Mouse (Mus musculus) liver, embryonic 15.5 days (tissue): Measurements from ENCODE around the gene Sec24a. TPM values are rescaled to one million over a fixed set of nuclear protein-coding genes. Genes with fewer than 3 reads are reported as not detected.
"Not testable (repeated sequence)": the region's sequence is repeated elsewhere in the genome, so short reads cannot be mapped to it uniquely, and the experiment has no call there.

Experiments
- ATAC-seq: fragments of 200-750 bp; cut with Nextera tagmentation; 2 replicates; pipeline ENCODE4 v1.8.0; 2017; ENCODE audit warnings: moderate number of reproducible peaks, mild to moderate bottlenecking, moderate library complexity; ENCODE audit not compliant: insufficient read depth
- H3K27ac ChIP-seq: fragments of 300-500 bp; sonication (generic); replicated peaks from 2 replicates; pipeline ENCODE4 v1.5.1; 2015; ENCODE audit warnings: mild to moderate bottlenecking, inconsistent platforms
- H3K27me3 ChIP-seq: fragments of 300-500 bp; sonication (generic); 2 replicates; pipeline ENCODE4 v1.6.1; 2015; ENCODE audit warnings: mild to moderate bottlenecking, inconsistent platforms
- H3K36me3 ChIP-seq: fragments of 300-500 bp; sonication (generic); replicated peaks from 2 replicates; pipeline ENCODE4 v1.6.1; 2015; ENCODE audit warnings: moderate library complexity, mild to moderate bottlenecking, inconsistent platforms
- H3K4me1 ChIP-seq: fragments of 300-500 bp; sonication (generic); replicated peaks from 2 replicates; pipeline ENCODE4 v1.6.1; 2015; ENCODE audit warnings: inconsistent platforms
- H3K4me2 ChIP-seq: fragments of 300-500 bp; sonication (generic); 2 replicates; pipeline ENCODE4 v1.6.1; 2015; ENCODE audit warnings: moderate library complexity, mild to moderate bottlenecking, inconsistent platforms
- H3K4me3 ChIP-seq: fragments of 300-500 bp; sonication (generic); replicated peaks from 2 replicates; pipeline ENCODE4 v1.5.1; 2015; ENCODE audit warnings: mild to moderate bottlenecking, inconsistent platforms
- H3K9ac ChIP-seq: fragments of 300-500 bp; sonication (generic); 2 replicates; pipeline ENCODE4 v1.6.1; 2015; ENCODE audit warnings: moderate library complexity, mild to moderate bottlenecking, inconsistent platforms
- H3K9me3 ChIP-seq: fragments of 300-500 bp; sonication (generic); replicated peaks from 2 replicates; pipeline ENCODE4 v1.6.1; 2016; ENCODE audit warnings: inconsistent platforms
- WGBS: fragments of 180-500 bp; shearing (Covaris S2); methylation state at CpG from one replicate; pipeline ENCODE4 v1.1.7; 2015; ENCODE audit warnings: mixed read lengths; ENCODE audit not compliant: insufficient replicate concordance; 5-methylcytosine and 5-hydroxymethylcytosine counted together
- polyA plus RNA-seq: library from polyadenylated mRNA; unstranded; fragments of >200 nt; fragmentation: Nextera tagmentation; extraction: Ambion mirVana; gene quantifications from 2 replicates; pipeline ENCODE4 v1.2.1, GENCODE M21; 2015

Gene Sec24a
- polyA plus RNA-seq, 1 experiment from 2014 or later: 7.0 TPM

DNA sequence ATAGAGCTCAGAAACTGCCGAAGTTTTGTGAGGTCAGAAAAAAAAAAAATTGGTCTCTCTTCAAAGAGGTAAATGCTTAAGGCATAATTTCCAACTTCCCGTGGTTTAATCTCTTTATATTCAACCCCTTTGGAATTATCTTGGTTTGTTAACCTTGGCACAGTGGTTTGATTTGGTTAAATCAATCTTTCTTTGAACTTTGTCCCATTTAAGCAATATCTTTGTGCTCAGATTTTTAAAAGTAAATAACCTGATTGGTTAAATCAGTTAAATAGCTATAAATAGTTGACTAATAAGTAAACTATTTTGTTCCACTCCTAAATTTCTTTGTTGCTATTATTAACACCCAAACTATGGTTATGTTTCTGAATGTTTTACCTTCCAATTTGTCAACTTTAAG, 4.2 kb downstream of the Sec24a start:
- H3K4me1 ChIP-seq: peaks cover 51% of the 10 kb centered on the region
- no peaks in the 10 kb centered on the region for H3K9me3 ChIP-seq
- peaks cover 9% of the 10 kb centered on the region; the same call in 1 of the 2 replicates for H3K27me3 ChIP-seq
- no peak for ATAC-seq
- no peak overlapping the region for H3K4me3 ChIP-seq
- no peaks in the 10 kb centered on the region for H3K36me3 ChIP-seq
- no peak overlapping the region for H3K27ac ChIP-seq
- H3K4me2 ChIP-seq: no peak overlapping the region
- no peak overlapping the region for H3K9ac ChIP-seq
- WGBS: 61% methylated on average over 2 of the region's 2 CpGs

DNA sequence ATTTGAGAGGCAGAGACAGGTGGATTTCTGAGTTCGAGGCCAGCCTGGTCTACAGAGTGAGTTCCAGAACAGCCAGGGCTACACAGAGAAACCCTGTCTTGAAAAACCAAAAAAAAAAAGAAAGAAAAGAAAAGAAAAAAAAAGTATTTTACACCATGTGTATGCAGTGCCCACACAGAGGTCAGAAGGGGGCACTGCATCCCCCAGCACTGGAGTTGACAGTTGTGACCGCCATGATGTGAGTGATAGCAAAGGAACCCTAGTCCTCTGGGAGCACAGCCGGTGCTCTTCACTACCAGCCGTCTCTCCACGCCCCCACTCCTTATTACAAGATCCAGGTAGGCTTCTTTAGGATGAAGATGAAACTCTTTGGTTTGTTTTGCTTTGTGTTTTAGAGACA, 5.2 kb downstream of the Sec24a start:
- not testable (repeated sequence) for H3K4me2 ChIP-seq, H3K36me3 ChIP-seq, H3K9me3 ChIP-seq, H3K4me3 ChIP-seq, H3K9ac ChIP-seq, ATAC-seq, H3K27me3 ChIP-seq
- Histone ChIP-seq H3K4me1 (peaks cover 51% of the 10 kb centered on the region), H3K27ac (0 out of 2 replicates have a peak overlapping the region, but pooled peaks have one; percentile 14)
- 77% methylated on average over 5 of the region's 5 CpGs for WGBS

DNA sequence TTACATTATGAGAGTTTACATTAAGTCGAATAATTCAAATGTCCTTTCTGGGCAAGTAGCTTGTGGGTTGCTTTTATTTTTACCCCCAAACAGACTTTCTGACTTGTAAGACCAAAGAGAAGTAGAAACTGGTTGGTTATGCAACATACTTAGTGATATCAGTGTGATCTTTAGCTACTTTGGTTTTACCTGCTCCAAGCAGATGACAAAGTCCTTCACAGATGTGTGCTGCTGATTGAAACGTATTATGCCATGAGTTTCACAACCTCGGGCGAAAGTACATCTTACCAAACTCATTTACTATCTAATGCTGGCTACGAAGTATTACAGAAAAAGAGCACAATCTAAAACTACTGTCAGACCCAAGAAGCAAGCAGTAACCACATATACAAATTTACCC, 5.8 kb downstream of the Sec24a start:
- H3K27ac ChIP-seq: peak overlapping the region; percentile 84
- H3K9me3 ChIP-seq: no peaks in the 10 kb centered on the region
- no peak overlapping the region for H3K9ac ChIP-seq
- no peak for ATAC-seq
- 0 out of 2 replicates have a peak overlapping the region, but pooled peaks have one; percentile 97 for H3K4me3 ChIP-seq
- 33% methylated on average over 5 of the region's 5 CpGs for WGBS
- H3K36me3 ChIP-seq: no peaks in the 10 kb centered on the region
- H3K27me3 ChIP-seq: peaks cover 9% of the 10 kb centered on the region; the same call in 1 of the 2 replicates
- peak overlapping the region; percentile 92; the same call in 1 of the 2 replicates for H3K4me2 ChIP-seq
- H3K4me1 ChIP-seq: peaks cover 51% of the 10 kb centered on the region

DNA sequence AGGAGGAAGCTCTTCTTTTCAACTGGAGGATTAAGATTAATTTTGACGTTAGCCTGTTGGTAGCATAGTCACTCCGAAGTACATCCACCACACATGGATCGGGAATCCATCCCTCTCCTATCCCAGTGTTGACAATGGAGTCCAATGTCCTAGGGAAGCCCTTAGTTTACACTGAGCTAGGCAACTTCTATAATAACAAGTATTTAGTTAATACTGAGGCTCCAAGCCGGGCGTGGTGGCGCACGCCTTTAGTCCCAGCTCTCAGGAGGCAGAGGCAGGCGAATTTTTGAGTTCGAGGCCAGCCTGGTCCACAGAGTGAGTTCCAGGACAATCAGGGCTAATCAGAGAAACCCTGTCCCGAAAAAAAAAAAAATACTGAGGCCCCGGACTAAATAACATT, 6.4 kb downstream of the Sec24a start:
- WGBS: 60% methylated on average over 11 of the region's 11 CpGs

DNA sequence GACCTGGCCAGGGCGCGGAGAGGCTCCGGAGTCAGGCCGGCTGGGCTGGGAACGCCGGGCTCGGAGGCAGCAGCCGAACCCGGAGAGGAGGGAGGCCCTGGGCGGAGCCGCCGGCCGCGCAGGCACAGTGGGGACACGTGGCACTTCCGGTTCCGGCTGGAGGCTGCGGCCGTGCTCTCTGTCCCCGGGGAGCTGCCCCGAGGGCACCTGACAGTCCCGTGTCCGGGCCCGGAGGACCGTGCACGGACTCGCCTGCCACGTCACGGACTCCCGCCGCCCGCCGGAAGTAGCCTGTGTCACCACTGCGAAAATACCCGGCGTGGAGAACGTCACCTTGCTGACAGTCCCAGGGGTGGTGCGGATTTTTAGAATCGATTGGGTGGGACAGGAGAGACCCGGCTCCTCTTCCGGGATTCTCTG, 7.1 kb downstream of the Sec24a start:
- Histone ChIP-seq H3K4me1 (peaks cover 58% of the 10 kb centered on the region), H3K36me3 (no peaks in the 10 kb centered on the region), H3K4me2 (peak overlapping the region; percentile 92), H3K9ac (peak overlapping the region; percentile 94), H3K9me3 (no peaks in the 10 kb centered on the region), H3K27me3 (peaks cover 3% of the 10 kb centered on the region; the same call in 1 of the 2 replicates), H3K4me3 (peak overlapping the region; percentile 97), H3K27ac (peak overlapping the region; percentile 84)
- ATAC-seq: peak; percentile 97
- under 1% methylated on average over 41 of the region's 41 CpGs for WGBS

More for the DNA sequence above, 6.4 kb downstream of the Sec24a start:
- H3K27me3 ChIP-seq: peaks cover 9% of the 10 kb centered on the region; the same call in 1 of the 2 replicates
- no peak for ATAC-seq
- no peaks in the 10 kb centered on the region for H3K9me3 ChIP-seq
- H3K4me3 ChIP-seq: peak overlapping the region; percentile 97
- H3K4me2 ChIP-seq: peak overlapping the region; percentile 92
- H3K36me3 ChIP-seq: no peaks in the 10 kb centered on the region
- H3K4me1 ChIP-seq: peaks cover 52% of the 10 kb centered on the region
- peak overlapping the region; percentile 84 for H3K27ac ChIP-seq
- H3K9ac ChIP-seq: peak overlapping the region; percentile 94; the same call in 1 of the 2 replicates

DNA sequence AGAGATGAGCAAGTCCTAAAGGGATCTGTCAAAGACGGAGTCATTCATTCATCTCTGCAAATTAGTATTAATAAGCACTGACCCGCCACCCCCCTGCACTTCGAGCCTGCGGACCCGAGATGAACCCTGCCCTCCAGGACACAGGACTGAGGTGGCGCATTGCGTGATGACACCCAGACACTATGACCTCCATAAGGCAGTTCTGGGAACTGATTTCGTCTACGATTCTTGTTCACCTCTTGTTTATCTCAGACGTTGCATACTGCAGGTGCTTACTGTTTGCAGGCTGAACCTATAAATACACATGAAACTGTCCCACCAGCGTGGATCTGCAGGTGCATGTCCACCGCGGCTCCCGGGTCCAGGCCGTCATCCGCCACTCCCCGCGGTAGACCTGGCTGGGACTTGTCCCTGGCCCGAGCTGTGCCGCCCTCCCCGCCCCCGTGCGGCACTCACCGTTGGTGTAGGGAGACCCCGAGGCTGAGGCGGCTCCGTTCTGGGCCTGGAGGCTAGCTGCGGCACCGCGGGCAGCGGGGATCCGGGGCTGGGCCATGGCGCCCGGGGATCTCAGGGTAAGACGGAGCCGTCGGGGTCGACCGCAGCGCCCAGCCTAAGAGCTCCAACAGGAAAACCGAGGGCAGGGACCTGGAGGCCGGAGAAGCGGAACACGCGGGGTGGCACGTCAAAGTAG, 7.7 kb downstream of the Sec24a start:
- ATAC-seq: peak; percentile 69
- H3K27ac ChIP-seq: peak overlapping the region; percentile 84
- H3K4me2 ChIP-seq: peak overlapping the region; percentile 92
- H3K36me3 ChIP-seq: no peaks in the 10 kb centered on the region
- peak overlapping the region; percentile 94 for H3K9ac ChIP-seq
- H3K4me1 ChIP-seq: peaks cover 60% of the 10 kb centered on the region
- H3K27me3 ChIP-seq: no peaks in the 10 kb centered on the region
- H3K4me3 ChIP-seq: peak overlapping the region; percentile 97
- under 1% methylated on average over 46 of the region's 46 CpGs for WGBS
- no peaks in the 10 kb centered on the region for H3K9me3 ChIP-seq

DNA sequence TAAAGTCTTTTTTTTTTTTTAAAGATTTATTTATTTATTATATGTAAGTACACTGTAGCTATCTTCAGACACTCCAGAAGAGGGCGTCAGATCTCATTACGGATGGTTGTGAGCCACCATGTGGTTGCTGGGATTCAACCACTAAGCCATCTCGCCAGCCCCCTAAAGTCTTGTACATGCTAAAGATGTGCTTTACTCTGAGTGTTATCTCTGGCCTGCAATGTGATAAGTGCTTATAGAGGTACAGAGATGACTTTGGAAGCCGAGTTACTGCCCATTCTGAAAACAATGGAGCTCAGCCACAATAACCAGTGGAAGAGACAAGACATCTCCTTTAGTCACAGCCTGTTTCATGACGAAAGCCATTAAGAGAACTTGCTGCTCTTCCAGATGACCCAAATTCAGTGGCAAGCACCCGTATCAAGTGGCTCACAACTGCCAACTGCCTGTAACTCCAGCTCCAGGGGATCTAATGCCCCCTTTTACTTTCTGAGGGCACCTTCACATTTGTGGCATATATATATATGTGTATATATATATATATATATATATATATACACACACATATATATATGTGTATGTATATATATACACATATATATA, 11.7 kb downstream of the Sec24a start:
- not testable (repeated sequence) for H3K4me2 ChIP-seq, H3K9ac ChIP-seq, H3K4me3 ChIP-seq, ATAC-seq, H3K27ac ChIP-seq, H3K9me3 ChIP-seq, H3K27me3 ChIP-seq
- H3K4me1 ChIP-seq: peaks cover 47% of the 10 kb centered on the region
- WGBS: 54% methylated on average over 6 of the region's 6 CpGs
- peaks cover 17% of the 10 kb centered on the region for H3K36me3 ChIP-seq

DNA sequence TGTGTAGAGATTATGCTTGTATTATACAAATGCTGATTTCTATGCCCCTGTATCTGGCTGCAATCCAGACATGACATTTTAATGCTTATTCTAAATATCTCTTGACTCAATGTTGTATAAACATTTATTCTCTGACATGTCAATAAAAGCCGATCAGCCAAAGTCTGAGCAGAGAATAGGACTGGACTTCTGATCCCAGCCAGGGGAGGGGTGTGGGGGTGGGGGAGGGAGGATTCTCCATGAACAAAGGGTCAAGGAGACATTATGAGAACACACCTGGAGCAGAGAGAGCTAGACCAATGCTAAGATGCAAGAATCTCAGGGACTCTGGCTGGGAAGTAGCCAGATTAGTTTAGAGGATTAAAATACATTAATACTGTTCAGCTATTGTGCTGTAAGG, 17.3 kb downstream of the Sec24a start:
- Histone ChIP-seq H3K4me3 (no peak overlapping the region), H3K9ac (no peak overlapping the region), H3K27me3 (no peaks in the 10 kb centered on the region), H3K36me3 (peaks cover 42% of the 10 kb centered on the region), H3K4me1 (peaks cover 27% of the 10 kb centered on the region), H3K4me2 (no peak overlapping the region), H3K27ac (0 out of 2 replicates have a peak overlapping the region, but pooled peaks have one; percentile 14), H3K9me3 (no peaks in the 10 kb centered on the region)
- 71% methylated on average over 1 of the region's 1 CpGs for WGBS
- ATAC-seq: no peak

DNA sequence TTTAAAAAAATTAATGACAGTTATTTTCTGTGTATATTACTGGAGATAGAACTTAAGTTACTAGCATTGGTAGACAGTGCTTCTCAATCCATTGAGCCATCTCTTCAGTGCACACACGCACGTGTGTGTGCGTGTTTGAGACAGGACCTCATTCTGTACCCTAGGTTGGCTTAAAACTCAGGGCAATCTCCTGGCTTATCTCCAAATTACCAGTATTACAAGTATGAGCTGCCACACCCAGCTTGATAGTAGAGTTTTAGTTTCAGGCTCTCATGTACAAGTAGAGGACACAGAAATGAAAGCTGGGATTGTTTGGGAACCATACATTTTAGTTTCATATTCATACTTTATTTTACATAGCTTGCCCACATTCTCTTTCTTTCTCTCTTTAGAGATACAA, 22.7 kb downstream of the Sec24a start:
- no peaks in the 10 kb centered on the region for H3K9me3 ChIP-seq
- peak; percentile 62 for ATAC-seq
- peak overlapping the region; percentile 83 for H3K27ac ChIP-seq
- no peak overlapping the region for H3K9ac ChIP-seq
- peaks cover 38% of the 10 kb centered on the region for H3K36me3 ChIP-seq
- no peaks in the 10 kb centered on the region for H3K27me3 ChIP-seq
- 31% methylated on average over 3 of the region's 3 CpGs for WGBS
- peak overlapping the region; percentile 34 for H3K4me2 ChIP-seq
- no peak overlapping the region for H3K4me3 ChIP-seq
- peaks cover 52% of the 10 kb centered on the region for H3K4me1 ChIP-seq

DNA sequence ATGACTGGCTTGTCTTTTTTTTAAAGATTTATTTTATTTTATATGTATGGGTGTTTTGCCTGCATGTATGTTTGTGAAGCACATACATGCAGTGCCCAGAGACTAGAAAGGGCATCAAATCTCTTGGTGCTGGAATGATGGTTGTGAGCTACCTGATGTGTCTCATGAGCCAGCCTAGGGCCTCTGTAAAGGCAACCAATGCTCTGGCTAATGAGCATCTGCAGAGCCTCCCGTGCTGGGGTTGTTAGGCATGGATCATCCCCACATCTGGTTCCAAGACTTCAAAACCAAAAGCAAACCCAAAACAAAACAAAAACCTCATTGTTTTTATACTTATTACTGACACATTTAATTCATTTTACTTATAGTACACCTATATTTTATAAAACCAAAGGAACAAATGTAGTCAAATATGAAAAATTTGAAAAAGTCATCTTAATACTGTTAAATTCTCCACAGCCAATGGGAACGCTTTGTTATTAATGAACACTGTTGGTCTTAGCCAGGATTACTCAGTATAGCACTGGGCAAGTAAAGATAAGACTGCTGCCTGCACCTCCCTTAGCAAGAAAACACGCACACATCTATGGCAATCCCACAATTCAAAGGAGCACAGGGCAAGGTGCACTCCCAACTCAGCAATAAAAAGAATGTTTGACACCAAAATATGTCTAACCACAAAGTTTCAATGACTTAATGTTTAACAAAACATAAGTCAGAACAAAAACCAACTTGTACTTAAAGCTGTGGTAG, 24.6 kb downstream of the Sec24a start:
- peak overlapping the region; percentile 83 for H3K27ac ChIP-seq
- H3K4me3 ChIP-seq: no peak overlapping the region
- peaks cover 48% of the 10 kb centered on the region for H3K4me1 ChIP-seq
- WGBS: 31% methylated on average over 3 of the region's 3 CpGs
- H3K9me3 ChIP-seq: no peaks in the 10 kb centered on the region
- no peak overlapping the region for H3K9ac ChIP-seq
- peak overlapping the region; percentile 32; the same call in 1 of the 2 replicates for H3K4me2 ChIP-seq
- ATAC-seq: peak; percentile 88
- no peaks in the 10 kb centered on the region for H3K27me3 ChIP-seq
- peaks cover 40% of the 10 kb centered on the region for H3K36me3 ChIP-seq

DNA sequence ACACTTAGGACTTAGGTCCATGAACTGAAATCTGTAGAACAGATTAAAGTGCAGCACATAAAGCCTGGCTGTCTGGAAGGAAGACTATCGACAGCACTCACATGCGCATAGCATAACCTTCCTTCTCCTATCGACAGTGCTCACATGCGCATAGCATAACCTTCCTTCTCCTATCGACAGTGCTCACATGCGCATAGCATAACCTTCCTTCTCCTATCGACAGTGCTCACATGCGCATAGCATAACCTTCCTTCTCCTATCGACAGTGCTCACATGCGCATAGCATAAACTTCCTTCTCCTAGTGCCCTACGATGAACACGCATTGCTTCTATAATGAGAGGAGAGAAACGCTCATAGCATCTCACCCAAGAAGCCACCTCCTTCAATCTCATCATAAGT, 29.2 kb downstream of the Sec24a start:
- H3K4me3 ChIP-seq, H3K27me3 ChIP-seq: not testable (repeated sequence)
- 90% methylated on average over 13 of the region's 13 CpGs for WGBS

More for the DNA sequence above, 29.2 kb downstream of the Sec24a start:
- not testable (repeated sequence) for ATAC-seq, H3K4me2 ChIP-seq, H3K9ac ChIP-seq, H3K27ac ChIP-seq, H3K9me3 ChIP-seq
- Histone ChIP-seq H3K36me3 (peaks cover 55% of the 10 kb centered on the region), H3K4me1 (peaks cover 17% of the 10 kb centered on the region)
